Mouse (Mus musculus) small intestine, adult 2 months (tissue): ENCODE data around the gene Gdf15.

Experiments
- CTCF ChIP-seq: fragments of 200-500 bp; IDR thresholded peaks from 2 replicates; pipeline ENCODE4 v1.5.1; 2012; ENCODE audit warnings: low read depth, mild to moderate bottlenecking, control low read depth, inconsistent platforms, low read length, moderate library complexity, mixed read lengths; ENCODE audit not compliant: insufficient replicate concordance, insufficient read length; ENCODE audit errors: extremely low read depth
- POLR2A ChIP-seq: fragments of 200-500 bp; IDR thresholded peaks from 2 replicates; pipeline ENCODE4 v1.6.1; 2012; ENCODE audit warnings: low read depth, mild to moderate bottlenecking, control low read depth, inconsistent platforms, low read length, moderate library complexity

- TF ChIP-seq CTCF: no peak
- no peak for TF ChIP-seq POLR2A
Observed at GRCm38 (mm10) chr8:70663691-70664090, 31.4 kb upstream of the Gdf15 start.
